Mouse (Mus musculus) megakaryocyte, embryonic 14.5 days (primary cell): Measurements from ENCODE around the gene Vgf.

Source experiments
- FLI1 ChIP-seq: IDR thresholded peaks from 2 replicates; pipeline ENCODE4 v1.6.1; 2012; ENCODE audit warnings: low read length, inconsistent platforms, mixed read lengths
- GATA1 ChIP-seq: IDR thresholded peaks from 3 replicates; pipeline ENCODE4 v1.6.1; 2012; ENCODE audit warnings: mixed read lengths, low read length, inconsistent platforms, borderline replicate concordance

- TF ChIP-seq GATA1 (no peak), FLI1 (no peak)
These were observed 36.4 kb upstream of the Vgf start for GRCm38 (mm10) chr5:136989801-136990200.
